Comparison of ENCODE assay signal across 17 mouse cellular contexts in genomic region chr13:71075916-71076315, GRCm38 (mm10).
DNase-seq lines count a peak whose midpoint lies in the region; ATAC-seq and TF ChIP-seq lines count a peak whose summit lies in the region.
"Had no signal": no experiment of that assay in that cellular context is flagged by ENCODE, and none has a peak within 500 bp of the region (broad histone marks: within the 10 kb centered on the region; RNA-seq: fewer than 3 reads in every experiment).

No protein-coding gene starts in this region.

- no peak overlapping the region for H3K9ac ChIP-seq in heart, embryonic 11.5 days (ENCODE audit: low read depth, low read length)
- H3K9ac ChIP-seq: embryonic facial prominence, embryonic 13.5 days; forebrain, embryonic 12.5 days; heart, embryonic 15.5 days had no signal

- peak; percentile 49 for DNase-seq in heart, adult 11 months
- DNase-seq in left cerebral cortex, postnatal 4 days: peak; percentile 18
- no peak for DNase-seq in left cerebral cortex, adult 2 months (ENCODE audit: extremely low spot score in 1 of 2, low spot score in 2 of 2)
- DNase-seq in NIH3T3 (ENCODE audit: low read depth) (peak; percentile 2), adipocyte (ENCODE audit: low spot score) (peak; percentile 2)
- DNase-seq: cerebellum, adult 11 months; cerebellum, adult 9-10 months; cerebellum, postnatal 36 days; gastrocnemius, postnatal 14 days; kidney, adult 11 months had no signal

- WGBS in heart, embryonic 11.5 days (ENCODE audit: insufficient replicate concordance): 89% methylated on average over 4 of the region's 4 CpGs

- H3K4me3 ChIP-seq in heart, embryonic 11.5 days (ENCODE audit: low read depth, low read length): no peak overlapping the region
- H3K4me3 ChIP-seq in left cerebral cortex, adult 2 months: no peak overlapping the region
- H3K4me3 ChIP-seq: embryonic facial prominence, embryonic 13.5 days; forebrain, embryonic 12.5 days; heart, embryonic 10.5 days; heart, embryonic 15.5 days had no signal

- no peak for TF ChIP-seq CTCF in left cerebral cortex, adult 2 months (IDR thresholded peaks at IDR 0.05)

- no peaks in the 10 kb centered on the region for H3K27me3 ChIP-seq in heart, embryonic 11.5 days (ENCODE audit: control insufficient read depth, insufficient read depth, low read length)
- H3K27me3 ChIP-seq: heart, embryonic 15.5 days had no signal

- ATAC-seq in heart, embryonic 11.5 days (replicated peaks; ENCODE audit: insufficient number of reproducible peaks, low FRiP score, low TSS enrichment): no peak
- ATAC-seq: forebrain, embryonic 16.5 days; hindbrain, embryonic 16.5 days had no signal

- no peaks in the 10 kb centered on the region for H3K36me3 ChIP-seq in heart, embryonic 11.5 days (ENCODE audit: control insufficient read depth, insufficient read depth, low read length)
- H3K36me3 ChIP-seq: embryonic facial prominence, embryonic 13.5 days; forebrain, embryonic 12.5 days; heart, embryonic 10.5 days; heart, embryonic 15.5 days had no signal

- H3K4me2 ChIP-seq in heart, embryonic 11.5 days: no peak overlapping the region
- H3K4me2 ChIP-seq: embryonic facial prominence, embryonic 13.5 days; forebrain, embryonic 12.5 days; heart, embryonic 15.5 days had no signal

- intact Hi-C loops in left cerebral cortex, postnatal 4 days (cut with DNase I): no loop called here
- intact Hi-C loops in left cerebral cortex, adult 2 months (cut with DNase I): no loop called here

- H3K4me1 ChIP-seq in heart, embryonic 11.5 days (ENCODE audit: control insufficient read depth, insufficient read depth, low read length): no peaks in the 10 kb centered on the region
- H3K4me1 ChIP-seq: embryonic facial prominence, embryonic 13.5 days; heart, embryonic 10.5 days; heart, embryonic 15.5 days had no signal

- H3K9me3 ChIP-seq in heart, embryonic 11.5 days (replicated peaks; ENCODE audit: control insufficient read depth, low read length): no peaks in the 10 kb centered on the region
- H3K9me3 ChIP-seq: embryonic facial prominence, embryonic 13.5 days; forebrain, embryonic 12.5 days; heart, embryonic 10.5 days; heart, embryonic 15.5 days had no signal

- no peak overlapping the region for H3K27ac ChIP-seq in heart, embryonic 11.5 days (ENCODE audit: low read depth, low read length)
- no peak overlapping the region for H3K27ac ChIP-seq in left cerebral cortex, adult 2 months
- H3K27ac ChIP-seq: embryonic facial prominence, embryonic 13.5 days; forebrain, embryonic 12.5 days; heart, embryonic 10.5 days; heart, embryonic 15.5 days had no signal

Comparison
In these comparisons a context has a peak if more than half of its experiments do, and no peak if none do; other contexts are left out.
1. DNase-seq: peak in heart, adult 11 months (single experiment), left cerebral cortex, postnatal 4 days (single experiment), NIH3T3 (single experiment) and adipocyte (single experiment); none in left cerebral cortex, adult 2 months (0 of 2).